Mouse (Mus musculus) cortical plate, adult 2 months (tissue): Measurements from ENCODE around the gene Setx. TPM values are rescaled to one million over a fixed set of nuclear protein-coding genes. Genes with fewer than 3 reads are reported as not detected.
A peak's percentile ranks its signal among the peaks of the same experiment; 100 is the strongest.
"Not testable (repeated sequence)": the region's sequence is repeated elsewhere in the genome, so short reads cannot be mapped to it uniquely, and the experiment has no call there.

Experiments used
- H3K27ac ChIP-seq: fragments of 200-500 bp; 2 replicates; pipeline ENCODE4 v1.5.1; 2012; ENCODE audit warnings: low read length, control low read depth, inconsistent platforms; ENCODE audit not compliant: insufficient read depth
- H3K4me1 ChIP-seq: fragments of 200-500 bp; 2 replicates; pipeline ENCODE4 v1.6.1; 2011; ENCODE audit warnings: low read length; ENCODE audit not compliant: control insufficient read depth, insufficient read depth
- H3K4me3 ChIP-seq: fragments of 200-500 bp; 2 replicates; pipeline ENCODE4 v1.5.1; 2011; ENCODE audit warnings: mild to moderate bottlenecking, low read length, control low read depth; ENCODE audit not compliant: insufficient read depth
- CTCF ChIP-seq: fragments of 200-500 bp; IDR thresholded peaks from 2 replicates; pipeline ENCODE4 v1.5.1; 2011; ENCODE audit warnings: mild to moderate bottlenecking, control low read depth, low read length; ENCODE audit not compliant: insufficient read depth; ENCODE audit errors: extremely low read depth
- POLR2A ChIP-seq: fragments of 200-500 bp; IDR thresholded peaks from 2 replicates; pipeline ENCODE4 v1.6.1; 2011; ENCODE audit warnings: mild to moderate bottlenecking, low read length, control low read depth; ENCODE audit not compliant: insufficient read depth; ENCODE audit errors: extremely low read depth
- polyA plus RNA-seq: library from polyadenylated mRNA; depleted of rRNA; stranded (reverse); fragments of >200 nt; gene quantifications from 2 replicates; pipeline ENCODE4 v1.2.3, GENCODE M21; 2012

Gene Setx
- polyA plus RNA-seq, 1 experiment = 13.7 TPM

DNA sequence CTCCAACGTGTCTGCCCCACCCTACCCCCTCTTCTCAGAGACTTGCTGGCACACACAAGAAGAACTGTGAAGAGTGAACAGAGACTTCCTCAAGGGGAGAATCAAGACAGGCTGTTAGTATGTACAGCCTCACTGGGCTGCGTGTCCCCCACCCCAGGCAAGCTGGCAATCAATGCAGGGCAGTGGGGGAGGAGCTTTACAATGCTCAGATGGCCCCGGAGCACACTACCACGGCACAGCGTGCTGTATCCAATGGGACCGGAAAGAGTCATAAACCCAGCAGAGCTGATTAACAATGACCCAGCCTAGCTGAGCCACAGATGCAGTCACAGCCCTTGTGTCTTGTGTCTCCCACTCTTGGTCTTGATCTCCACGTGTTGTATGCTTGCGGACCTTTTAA is 25.2 kb upstream of the Setx start:
- Histone ChIP-seq H3K4me1 (no peaks in the 10 kb centered on the region), H3K4me3 (no peak overlapping the region), H3K27ac (no peak overlapping the region)
- TF ChIP-seq POLR2A = no peak
- TF ChIP-seq CTCF = no peak

DNA sequence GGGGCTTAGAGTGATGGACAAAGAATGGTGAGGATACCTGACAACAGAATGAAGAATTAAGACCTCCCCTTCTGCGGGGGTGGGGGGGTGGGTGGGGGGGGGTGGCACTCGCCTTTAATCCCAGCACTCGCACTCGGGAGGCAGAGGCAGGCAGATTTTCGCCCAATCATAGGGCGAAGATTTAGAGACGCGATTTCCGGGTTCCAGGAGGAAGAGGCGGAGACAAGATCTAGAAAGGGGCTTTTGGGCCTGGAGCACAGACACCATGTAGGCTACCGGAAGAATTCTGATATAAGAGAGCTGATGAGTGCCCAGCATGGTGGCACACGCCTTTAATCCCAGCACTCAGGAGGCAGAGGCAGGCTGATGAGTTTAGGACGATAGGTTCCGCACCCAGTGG is 24.3 kb upstream of the Setx start:
- Histone ChIP-seq H3K4me3 (no peak overlapping the region), H3K27ac (no peak overlapping the region), H3K4me1 (no peaks in the 10 kb centered on the region)
- TF ChIP-seq POLR2A = no peak

DNA sequence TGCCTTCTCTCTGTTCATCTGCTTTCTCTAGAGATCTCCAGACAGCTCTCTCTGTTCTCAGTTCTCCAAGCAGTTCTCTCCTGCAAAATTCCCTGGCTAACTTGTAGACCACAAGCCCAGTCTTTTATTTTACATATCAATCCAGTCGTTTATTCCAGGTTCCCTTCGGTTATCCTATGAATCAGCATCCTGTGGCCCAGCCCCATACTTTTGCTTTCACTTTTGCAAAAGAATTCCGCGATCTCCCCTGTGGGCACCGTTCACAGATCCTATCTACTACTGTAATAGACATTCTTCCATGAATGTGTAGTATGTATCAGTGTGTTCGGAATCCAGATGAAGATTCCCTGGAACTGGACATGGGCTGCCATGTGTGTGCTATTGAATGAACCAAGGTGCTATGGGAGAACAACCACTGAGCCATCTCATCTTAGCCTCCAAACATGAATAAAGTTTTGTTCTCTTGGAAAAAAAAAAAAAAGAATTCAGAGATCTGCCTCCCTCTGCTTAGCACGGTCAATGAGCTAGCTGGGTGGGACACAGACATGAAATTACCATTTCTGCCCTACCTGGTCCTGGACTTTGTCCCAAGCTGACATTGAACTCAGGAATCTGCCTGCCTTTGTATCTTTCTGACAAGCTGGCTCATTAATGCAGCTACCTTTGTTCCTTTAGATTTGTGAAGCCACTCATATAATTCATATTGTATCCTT is 23.0 kb upstream of the Setx start:
- Histone ChIP-seq H3K4me1 (no peaks in the 10 kb centered on the region), H3K4me3 (no peak overlapping the region), H3K27ac (peak overlapping the region; percentile 35; the same call in 1 of the 2 replicates)
- TF ChIP-seq CTCF (no peak), POLR2A (no peak)

DNA sequence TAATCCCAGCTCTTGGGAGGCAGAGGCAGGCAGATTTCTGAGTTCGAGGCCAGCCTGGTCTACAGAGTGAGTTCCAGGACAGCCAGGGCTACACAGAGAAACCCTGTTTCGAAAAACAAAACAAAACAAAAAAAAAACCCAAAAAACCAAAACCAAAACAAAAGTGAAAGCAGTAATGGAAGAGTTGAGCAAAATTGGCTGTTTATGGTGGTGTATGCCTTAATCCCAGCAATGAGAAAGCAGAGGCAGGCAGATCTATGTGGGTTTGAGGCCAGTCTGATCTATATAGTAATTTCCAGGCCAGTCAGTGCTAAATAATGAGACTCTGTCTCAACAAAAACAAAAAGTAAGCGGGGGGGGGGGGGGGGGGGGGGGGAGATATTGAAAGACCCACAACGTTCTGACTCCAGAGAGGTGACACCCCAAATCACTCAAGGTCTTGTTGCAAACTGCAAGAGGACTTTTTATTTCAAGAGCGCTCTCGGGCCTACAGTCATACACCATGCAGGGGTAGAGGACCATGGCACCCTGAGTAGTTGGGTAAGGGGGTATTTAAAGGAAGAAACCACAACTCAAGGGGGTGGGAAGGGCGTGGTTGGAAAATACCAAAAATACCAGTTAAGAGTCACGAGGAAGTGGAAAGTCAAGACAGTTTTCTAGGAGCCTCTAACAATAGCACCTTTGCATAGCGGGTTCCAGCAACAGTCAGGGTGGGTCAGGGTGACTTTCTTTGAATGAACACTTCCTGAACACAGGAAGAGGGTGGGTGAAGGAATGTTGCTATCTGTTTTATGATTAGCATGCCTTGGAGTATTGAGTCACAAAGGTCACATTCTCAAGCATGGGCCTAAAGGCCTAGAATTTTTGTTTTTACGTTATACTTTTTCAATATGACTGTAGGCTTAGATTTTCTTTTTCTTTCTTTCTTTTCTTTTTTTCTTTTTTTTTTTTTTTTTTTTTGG is 21.3 kb upstream of the Setx start:
- H3K27ac ChIP-seq, H3K4me1 ChIP-seq, H3K4me3 ChIP-seq: not testable (repeated sequence)

DNA sequence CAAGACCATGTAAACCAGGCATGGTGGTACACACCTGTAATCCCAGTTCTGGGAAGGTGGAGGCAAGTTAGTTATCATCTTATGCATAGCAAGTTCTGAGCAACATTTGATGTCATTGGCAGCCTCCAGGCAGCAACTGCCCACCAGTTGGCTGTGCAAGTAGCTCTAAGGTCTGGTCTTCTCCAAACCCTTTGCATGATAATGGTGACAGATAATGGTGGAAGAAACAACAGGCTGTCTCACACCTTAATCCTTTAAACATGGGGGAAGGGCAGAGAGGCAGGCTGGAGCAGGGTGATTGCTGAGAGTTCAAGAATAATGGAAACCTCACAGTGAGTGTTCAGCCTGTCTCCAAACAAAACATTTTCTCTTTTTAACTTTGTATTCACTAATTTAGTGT is 3.0 kb upstream of the Setx start:
- no peaks in the 10 kb centered on the region for H3K4me1 ChIP-seq
- TF ChIP-seq CTCF (no peak), POLR2A (no peak)
- H3K4me3 ChIP-seq = no peak overlapping the region
- no peak overlapping the region for H3K27ac ChIP-seq

DNA sequence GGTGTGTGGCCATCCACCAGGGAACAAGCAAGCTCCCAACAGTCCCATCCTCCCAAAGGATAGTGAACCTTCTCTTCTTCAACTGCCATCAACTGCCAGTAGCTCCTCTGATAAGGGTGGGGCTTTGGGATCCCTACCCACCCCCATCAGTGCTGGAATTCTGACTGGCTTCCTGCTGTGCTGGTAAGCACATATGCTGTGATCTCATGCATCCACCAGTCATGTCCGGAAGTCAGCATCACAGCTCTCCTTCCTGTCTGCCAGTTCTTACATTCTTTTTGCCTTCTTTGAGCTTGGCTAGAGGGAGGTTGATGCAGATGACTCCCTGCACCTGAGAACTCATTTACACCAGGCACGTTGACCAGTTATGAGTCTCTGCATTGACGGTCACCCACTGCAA is 1.5 kb upstream of the Setx start:
- TF ChIP-seq POLR2A = no peak
- no peak for TF ChIP-seq CTCF
- H3K27ac ChIP-seq = no peak overlapping the region
- H3K4me1 ChIP-seq = peaks cover 2% of the 10 kb centered on the region; the same call in 1 of the 2 replicates
- no peak overlapping the region for H3K4me3 ChIP-seq

DNA sequence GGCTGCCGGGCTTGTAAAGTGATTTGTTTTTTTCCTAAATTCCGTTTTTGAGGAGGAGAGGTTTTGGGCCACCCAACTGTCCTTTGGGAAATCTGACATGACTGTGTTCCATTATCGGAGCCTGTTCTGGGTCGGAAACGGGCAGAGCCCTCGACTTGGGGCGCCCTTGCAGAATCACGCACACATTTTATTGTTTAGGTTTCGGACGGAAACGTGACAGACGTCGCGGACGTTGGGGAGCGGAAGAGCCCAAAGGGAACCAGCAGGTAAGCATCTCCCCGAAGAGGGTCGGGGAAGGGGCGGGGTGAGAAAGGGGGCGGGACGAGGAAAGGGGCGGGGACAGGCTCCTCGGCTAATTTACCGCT is 572 bp downstream of the Setx start:
- peak overlapping the region; percentile 84 for H3K4me3 ChIP-seq
- peaks cover 2% of the 10 kb centered on the region; the same call in 1 of the 2 replicates for H3K4me1 ChIP-seq
- H3K27ac ChIP-seq = no peak overlapping the region
- TF ChIP-seq POLR2A (peak; percentile 51; the same call in 1 of the 2 replicates), CTCF (no peak)

DNA sequence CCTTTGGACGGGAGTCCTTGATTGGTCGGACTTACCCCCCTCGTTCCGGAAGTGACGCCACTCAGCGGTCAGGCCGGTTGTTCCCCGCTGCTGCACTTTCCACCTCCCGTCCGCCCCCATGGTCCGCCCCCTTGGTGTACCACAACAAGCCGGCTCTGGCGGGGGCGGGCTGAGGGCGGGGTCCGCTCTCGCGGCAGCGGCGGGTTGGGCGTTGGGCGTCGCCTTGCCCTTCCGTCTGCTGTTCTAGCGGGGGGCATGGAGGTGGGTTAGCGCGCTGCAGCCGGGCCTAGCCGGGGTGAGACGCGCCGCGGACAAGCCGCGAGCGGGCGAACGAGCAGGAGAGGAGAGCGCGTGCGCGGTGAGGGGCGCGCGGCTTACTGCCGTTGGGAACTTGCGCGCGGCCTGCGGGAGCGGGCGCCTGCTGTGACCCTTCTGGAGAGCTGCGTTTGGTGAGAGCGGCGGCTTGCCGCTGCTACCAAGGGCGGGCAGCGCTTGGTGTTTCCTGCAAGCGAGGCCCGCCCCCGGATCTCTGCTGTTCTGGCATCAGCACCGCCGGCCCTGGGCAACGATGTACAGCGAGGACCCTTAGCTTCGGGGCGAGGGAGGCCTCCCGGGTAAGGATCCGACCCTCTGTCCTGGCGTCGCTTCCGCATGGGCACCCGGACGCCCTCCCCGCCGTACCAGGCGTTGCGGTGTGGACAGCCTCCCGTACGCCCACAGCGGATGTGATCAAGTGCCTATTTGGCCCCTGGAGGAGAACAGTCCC is 1.1 kb downstream of the Setx start:
- Histone ChIP-seq H3K4me3 (peak overlapping the region; percentile 84), H3K27ac (peak overlapping the region; percentile 94), H3K4me1 (peaks cover 2% of the 10 kb centered on the region; the same call in 1 of the 2 replicates)
- TF ChIP-seq POLR2A (no peak), CTCF (no peak)

DNA sequence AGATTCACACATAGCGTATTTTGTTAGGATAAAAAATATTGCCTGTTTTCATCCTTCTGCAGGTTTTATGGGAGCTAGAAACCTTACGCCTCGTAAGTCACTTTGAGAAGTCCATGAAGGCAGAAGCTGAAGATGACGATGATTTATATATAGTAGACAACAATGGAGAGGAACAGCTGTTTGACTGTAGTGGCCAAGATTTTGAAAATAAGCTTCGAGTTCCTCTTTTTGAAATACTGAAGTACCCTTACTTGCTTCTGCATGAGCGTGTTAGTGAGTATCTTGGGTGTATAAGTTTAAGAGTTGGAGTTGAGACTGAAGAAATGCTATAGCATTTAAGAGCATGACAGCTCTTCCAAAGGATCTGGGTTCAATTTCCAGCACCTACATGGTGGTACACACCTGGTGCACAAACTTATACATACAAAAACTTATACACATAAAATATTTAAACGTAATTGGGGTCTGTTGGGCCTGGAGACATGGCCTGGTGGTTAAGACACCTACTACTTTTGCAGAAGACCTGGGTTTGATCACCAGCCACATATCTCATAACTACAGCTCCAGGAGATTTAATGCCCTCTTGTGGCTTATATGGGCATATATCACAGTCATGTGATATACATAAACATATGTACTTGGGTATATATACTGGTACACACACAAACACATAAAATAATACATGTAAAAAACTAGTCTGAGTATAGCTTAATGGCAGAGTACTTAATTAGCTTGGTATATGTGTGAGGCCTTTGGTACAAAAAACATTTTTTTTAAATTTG is 6.3 kb downstream of the Setx start:
- Histone ChIP-seq H3K27ac (no peak overlapping the region), H3K4me3 (no peak overlapping the region), H3K4me1 (peaks cover 2% of the 10 kb centered on the region; the same call in 1 of the 2 replicates)
- TF ChIP-seq CTCF (no peak), POLR2A (no peak)
